Mouse (Mus musculus): ENCODE measurements around the gene Tmem63a. TPM values are rescaled to one million over a fixed set of nuclear protein-coding genes. Genes with fewer than 3 reads are reported as not detected.
"Not testable (repeated sequence)": the region's sequence is repeated elsewhere in the genome, so short reads cannot be mapped to it uniquely, and the experiment has no call there.

Gene Tmem63a
- total RNA-seq, 2 experiments from 2014 or later, result 18.1 to 19.6 TPM

DNA sequence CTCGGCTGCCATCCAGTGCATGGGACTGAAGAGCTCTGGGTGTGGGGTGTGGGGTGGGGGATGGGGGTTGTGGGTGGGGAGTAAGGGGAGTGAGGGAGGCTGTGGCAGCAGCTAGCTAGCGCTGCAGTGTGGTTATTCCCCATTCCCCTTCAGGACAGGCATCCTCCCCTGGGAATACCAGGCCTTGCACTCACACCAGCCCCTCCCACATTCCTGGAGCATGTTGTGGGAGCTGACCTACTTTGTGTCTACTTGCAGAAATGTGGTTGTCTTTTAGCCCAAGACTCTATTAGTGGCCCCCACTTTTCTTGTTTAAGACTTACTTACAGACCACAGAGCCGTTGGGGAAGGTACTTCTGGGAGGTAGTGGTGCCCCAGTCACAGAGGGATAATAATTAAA, 24.4 kb downstream of the Tmem63a start:
- no peak for DNase-seq

DNA sequence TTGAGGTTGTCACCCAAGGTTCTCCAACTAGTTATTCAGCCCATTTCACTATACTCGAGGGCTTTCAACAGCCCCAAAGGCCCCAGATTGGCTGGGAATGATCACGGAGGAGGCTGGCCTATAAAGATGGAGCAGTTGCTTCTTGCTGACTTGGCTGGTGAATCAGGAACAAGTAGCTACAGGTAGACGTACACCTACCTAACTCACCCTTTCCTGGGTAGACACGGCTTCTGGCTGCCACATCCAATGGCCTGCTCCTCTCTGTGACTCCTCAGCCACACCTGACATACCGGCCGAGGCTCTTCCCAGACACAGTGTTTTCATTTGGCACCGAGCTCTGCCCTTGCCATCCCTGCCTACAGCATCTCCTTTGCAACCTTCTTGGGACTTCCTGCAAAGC, 25.1 kb downstream of the Tmem63a start:
- DNase-seq, result no peak

DNA sequence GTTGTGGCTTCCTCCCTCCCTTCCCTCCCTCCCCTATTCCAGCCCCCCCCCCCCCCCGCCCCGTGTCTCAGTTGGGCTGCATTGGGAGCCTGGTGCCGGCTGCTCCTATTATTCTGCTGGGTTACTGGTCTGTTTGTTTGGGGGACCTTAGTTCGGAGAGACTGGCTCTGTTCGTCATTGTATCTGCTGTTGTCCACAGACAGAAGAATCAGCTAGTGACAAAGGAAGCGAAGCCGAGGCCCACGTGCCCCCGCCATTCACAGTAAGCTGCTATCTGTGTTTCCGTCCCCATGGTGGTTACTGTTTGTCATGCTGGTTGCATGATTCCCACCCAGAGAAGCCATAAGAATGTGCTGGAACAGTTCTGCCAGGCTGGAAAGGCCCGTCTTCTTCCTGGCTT, 30.8 kb downstream of the Tmem63a start:
- DNase-seq, result no peak

DNA sequence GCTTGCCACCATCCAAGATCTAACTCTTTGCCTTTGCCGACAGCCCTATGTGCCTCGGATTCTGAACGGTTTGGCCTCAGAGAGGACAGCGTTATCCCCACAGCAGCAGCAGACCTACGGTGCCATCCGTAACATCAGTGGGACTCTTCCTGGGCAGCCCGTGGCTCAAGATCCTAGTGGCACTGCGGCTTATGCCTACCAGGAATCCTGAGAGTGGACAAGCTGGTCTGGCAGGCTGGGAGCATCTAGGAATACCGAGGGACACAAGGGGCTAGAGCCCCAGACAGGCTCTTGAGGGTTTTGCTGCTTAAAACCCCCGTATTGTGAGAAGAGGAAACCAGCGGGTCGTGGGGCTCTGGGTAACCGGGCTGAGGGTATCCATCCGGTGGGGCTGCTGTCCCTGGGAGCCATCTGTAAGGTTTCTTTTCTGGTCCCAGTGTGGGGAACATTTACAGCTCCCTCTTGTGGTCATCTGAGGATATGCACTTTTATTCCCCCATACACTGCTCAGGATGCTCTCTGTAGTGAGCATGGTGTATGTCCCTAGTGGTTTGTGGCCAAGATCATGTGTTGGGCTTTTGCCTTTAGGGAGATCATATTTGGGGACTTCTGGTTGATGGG, 32.1 kb downstream of the Tmem63a start:
- peak in 1 of 2 experiments; percentile 21 for DNase-seq

DNA sequence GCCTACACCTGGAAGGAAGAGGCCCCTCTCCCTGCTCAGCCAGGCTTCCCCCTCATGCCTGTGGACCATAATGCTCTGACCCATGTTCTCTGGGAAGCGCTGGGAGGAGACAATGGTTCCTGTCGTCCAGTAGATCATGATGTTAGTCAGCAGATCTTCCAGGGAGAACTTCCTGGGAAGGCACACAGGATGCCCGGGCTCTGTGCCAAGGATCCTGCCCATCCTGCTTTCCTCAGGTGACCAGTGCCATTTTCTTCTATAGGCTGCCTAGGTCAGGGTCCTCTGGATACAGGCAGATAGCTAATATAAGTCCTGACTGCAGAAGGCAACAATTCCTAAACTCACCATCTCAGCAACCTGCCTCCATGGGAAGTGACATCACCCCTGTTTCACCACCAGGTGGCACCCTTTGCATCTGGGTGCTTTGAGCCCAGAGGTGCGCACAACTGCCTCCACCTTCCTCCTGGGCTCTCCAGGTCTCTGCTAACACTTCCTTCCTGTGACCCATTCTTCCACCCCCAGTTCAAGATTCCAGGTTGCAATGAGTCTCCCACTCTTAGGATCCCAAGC, 34.1 kb downstream of the Tmem63a start:
- DNase-seq, result no peak

DNA sequence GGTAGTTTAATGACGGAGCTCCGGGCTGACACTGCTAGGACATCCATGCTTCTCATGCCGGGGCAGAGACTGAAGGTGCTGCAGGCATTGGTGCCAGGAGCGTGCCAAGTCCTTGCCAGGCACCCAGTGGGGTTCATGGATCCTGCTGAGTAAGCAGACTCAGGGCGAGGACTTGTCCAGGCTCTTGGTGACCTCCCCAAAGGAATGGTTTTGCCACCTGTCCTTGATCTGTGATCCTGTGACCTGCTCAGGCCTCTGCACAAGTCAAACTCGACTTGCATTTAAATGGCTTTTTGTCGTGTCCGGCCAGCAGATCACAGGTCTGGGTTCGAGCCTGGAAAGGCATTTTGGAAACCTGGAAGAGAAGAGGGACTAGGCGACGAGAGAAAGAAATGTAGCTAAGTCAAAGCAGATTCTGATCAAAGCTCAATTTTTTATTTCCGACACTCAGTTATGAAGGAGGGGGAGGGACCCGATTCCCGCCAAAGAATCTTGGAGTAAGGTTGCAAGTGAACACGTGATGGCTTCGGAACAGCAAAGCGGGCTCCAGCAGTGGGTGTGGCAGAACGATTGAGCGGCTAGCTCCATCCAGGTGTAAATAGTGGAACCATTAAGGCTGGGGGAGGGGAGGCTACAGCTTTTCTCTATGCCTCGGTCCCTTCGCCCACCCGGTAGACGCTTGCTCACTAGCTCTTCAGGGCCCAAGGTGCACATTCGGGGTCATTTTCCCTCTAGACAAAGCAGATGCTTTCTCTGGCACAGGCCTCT, 37.5 kb downstream of the Tmem63a start:
- no peak for DNase-seq

DNA sequence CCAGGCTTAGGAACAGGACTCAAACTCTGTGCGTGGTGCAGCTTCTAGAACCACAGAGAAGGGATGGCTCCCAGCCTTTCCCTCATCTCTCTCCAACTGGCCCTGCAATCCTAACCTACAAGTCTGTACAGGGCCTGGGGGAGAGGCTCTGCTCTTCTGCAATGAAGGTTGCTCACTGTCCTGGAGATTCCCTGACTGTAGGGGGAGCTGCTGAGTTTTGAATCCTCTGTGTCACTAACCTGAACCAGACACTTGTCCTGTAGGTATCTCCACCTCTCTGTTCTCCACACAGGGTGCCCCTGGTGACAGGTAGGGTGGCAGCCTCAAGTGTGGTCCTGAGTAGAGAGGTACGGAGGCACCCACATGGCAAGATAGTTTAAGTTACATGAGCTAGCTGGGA, 38.3 kb downstream of the Tmem63a start:
- DNase-seq, result no peak

DNA sequence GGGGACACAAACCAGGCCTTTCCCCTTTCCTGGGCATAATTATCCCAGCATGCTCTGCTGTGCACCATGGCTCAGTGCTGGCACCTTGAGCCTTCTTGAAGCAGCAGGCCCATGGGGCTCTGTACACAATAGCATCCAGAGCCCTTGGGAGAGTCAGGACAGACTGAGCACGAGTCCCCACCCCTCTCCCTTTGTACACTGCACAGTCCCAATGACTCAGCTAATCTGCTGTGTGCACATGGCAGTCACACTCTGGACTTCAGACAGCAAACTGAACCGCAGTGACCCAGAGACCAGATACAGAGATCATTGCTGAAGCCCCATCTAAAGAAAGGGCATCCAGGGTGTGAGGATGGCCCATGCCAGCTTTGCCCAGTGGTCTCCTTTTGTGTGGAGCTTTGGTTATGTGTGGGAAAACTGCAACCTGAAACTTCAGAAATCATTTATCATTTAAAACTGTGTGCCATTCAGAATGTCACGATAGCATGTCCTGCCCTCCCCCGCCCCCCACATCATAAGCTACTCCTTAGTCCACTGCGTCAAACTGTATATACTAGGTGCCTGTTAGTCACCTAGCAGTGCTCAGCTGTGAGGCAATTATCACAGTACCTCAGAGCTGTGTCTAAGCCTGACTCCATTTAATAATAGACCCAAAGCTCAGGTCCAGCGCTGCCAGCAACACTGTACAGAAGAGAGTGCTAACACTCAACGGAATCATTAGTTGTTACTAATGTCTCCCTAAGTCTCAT, 39.3 kb downstream of the Tmem63a start:
- DNase-seq, result not testable (repeated sequence)

DNA sequence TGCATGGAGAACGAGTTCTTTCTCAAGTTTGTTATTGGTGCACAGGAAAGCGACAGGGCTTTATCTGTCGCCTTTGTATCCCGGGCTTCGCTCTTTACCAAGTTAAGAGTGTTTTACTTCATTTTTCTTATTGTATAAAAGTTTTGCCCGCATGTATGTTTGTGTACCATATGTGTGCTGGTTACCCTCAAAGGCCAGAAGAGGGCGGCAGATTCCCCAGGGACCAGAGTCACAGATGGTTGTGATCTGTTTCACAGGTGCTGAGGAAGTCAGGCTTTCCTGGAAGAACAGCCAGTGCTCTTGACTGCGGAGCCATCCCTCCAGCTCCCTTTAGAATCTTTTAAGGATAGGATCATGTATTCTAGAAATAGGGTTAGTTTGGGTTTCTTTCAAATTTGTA, 44.6 kb downstream of the Tmem63a start:
- DNase-seq, result no peak

DNA sequence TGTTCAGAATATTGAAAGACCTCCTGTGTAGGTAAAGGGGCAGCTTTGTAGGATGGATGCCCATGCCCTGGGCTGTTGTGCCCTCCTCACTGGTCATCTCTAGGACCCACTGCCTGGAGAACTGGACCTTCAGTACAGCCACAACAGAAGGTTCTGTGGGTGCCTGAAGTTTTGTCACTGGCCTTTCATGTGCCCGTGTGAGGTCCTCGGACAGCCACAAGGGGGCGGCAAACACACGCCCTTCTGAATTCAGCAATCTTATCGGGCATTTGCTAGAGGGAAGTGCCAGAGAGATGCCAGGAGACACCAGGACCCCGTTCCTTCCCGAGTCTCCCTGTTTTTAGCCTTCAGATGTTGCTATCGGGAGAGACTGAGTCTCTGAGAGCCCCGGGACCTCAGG, 45.6 kb downstream of the Tmem63a start:
- peak; percentile 68 to 75 for DNase-seq

DNA sequence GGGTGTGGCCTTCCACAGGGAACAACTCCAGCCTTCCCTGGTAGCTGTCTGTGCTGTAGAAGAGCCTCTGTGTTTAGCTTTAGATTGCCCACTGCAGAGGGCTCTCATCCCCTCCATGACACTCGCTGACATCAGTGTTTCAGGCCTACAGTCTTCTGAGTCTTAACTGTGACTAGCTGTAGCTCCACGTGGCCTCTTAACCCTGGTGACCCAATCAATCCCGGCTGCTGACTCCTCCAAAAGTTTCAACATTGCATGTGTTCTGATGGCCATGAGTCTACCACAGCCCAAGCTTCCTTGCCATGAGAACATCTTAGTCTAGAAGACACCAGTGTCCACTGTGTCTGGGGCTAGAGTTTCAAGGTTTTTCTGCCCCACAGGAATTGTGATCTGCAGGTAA, 48.5 kb downstream of the Tmem63a start:
- DNase-seq, result no peak

DNA sequence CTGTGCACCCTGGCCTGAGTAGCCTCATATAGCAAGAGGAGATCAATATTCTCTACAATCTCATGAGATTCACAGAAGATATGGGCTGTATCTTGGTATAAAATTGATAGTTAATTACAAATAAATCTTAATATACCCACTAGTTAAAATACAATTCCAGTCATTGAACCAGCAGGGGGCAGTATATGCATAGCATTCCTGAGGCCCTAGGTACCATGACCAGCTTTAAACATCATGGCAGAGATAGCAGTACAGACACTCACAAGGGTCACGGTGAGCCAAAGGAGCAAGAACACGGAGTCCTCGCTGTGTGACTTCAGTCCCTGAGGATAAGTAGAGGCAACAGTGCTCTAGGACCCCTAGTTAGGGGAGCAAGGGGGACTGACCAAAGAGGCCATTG, 50.0 kb downstream of the Tmem63a start:
- peak; percentile 14 to 24 for DNase-seq

DNA sequence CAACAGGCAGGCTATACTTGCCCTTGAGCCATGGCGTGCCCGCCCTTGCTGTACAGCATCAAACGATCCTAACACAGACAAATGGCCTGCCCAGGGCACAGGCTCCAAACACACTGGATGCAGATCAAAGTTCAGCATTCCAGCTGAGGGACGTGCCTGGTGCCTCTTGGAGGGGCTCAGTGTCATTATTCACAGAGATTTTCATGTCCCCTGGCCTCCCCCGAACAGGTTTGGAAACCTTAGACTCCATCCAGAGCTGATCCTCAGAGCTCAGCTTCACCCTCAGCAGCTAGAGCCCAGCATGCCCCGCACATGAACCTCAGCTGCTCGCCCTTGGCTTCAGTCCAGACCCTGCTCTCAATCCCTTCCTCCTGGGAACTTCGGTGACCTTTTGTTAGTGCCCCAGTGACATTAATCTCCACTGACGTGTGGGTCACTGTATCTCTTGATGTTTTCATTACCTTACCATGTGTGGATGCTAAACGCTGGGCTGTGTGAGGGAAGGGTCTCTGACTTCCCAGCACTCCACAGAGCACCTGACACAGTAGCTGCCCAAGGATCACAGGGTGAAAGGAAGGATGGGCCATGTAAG, 58.5 kb downstream of the Tmem63a start:
- no peak for DNase-seq

DNA sequence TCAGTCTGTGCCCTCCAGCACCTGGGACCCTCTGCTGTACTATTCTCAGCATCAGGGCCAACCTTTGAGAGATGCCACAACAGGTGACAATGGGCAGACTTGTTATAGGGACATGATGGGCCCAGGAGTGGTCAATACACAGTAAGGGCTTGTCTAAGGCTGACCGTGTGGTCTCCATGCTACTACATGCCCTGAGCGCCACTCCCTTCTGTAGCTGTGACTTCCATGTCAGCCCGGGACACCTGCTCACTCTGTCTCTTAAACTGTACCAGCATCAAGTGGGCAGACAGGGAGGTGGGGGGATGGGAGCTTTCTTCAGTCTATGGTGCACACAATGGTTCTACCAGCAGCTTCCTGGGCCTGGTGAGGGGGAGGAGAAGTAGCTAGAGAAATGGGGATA, 59.1 kb downstream of the Tmem63a start:
- no peak for DNase-seq

DNA sequence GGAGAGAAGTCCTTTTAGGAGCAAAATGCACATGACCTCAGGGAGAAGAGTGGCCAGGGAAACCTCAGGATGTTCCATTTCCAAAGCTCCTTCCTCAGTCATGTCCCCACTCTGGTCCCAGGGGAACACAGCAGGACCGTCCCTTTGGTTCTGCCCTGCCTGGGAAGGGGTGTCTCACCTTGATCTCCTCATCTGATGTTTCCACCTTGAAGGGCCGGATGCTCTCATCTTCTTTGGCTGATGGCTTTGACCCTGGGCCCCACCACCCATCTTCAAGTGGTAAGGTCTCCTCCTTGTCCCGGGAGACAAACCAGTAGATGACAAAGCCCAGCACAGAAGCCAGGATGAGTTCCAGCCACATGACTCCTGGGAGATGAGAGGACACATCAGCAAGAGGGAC, 59.5 kb downstream of the Tmem63a start:
- no peak for DNase-seq

DNA sequence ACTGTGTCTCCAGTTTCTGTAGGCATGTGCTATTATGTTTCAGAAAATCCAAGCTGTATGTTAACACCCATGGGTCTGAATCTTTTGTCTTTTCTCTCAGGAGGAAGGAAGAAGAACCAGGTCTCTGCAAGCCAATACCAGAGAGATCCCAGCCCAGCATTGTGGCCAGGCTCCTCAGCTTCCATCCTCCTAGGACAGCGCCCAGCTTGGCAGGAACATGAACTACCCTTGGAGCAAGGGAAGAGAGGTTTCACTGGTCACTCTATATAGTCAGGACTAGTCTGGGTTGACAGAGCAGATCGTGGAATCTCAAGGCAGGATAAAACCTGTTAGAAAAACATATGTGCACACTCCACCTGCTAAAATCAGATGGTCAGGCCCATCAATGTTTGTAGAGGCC, 61.6 kb downstream of the Tmem63a start:
- DNase-seq, result no peak

DNA sequence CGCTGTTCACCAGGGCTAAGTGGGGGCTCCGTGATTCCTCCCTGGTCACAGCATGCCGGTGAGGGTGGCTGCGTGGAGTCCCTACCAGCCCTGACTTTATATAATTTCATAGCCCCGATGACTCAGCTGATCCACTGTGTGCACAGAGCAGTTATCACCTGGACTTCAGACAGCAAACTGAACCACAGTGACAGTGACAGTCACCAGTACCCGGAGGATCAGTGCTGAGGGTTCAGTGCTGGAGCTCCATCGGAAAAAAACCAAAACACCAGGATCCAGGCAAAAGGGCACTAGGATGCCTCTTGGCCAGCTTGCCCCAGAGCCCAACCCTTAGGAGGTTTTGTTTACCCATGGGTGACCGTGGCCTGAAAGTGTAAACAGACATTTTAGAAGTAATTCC, 63.2 kb downstream of the Tmem63a start:
- DNase-seq, result no peak

DNA sequence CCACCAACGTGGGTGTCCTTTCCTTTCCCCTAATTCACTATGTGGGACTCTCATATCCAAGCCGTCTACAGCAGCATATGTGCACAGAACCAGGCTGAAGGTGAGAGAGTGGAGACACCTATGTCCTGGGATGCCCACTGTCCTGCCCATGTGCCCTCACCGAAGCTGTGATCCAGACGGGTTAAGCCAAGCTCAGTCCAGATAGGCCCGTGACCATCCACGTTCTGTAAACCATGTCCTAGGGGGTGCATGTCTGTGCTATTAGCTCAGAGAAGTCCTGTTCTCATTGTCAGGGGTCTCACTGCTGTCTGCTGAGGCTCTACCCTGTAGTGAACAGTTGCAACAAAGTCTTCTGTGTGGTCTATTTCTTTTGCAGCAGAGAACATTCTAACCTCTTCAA, 65.7 kb downstream of the Tmem63a start:
- DNase-seq, result no peak

DNA sequence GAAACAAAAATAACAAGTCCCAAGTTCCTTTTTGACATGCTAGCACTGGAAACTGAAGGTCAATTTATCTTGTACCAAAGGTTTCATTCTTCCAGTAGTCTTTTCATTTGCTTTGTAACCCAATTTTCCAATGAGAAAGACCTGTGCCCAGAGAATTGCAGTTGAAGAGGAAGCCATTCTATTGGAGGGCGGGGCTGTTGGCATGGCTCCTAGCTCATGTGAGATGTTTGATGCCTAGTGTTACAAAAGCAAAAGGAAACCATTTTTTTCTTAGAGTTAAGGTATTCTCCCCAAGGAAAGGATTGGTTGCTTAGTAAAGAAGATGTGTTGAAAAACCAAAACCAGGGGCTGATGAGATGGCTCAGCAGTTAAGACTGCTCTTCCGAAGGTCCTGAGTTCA, 66.1 kb downstream of the Tmem63a start:
- DNase-seq, result no peak

DNA sequence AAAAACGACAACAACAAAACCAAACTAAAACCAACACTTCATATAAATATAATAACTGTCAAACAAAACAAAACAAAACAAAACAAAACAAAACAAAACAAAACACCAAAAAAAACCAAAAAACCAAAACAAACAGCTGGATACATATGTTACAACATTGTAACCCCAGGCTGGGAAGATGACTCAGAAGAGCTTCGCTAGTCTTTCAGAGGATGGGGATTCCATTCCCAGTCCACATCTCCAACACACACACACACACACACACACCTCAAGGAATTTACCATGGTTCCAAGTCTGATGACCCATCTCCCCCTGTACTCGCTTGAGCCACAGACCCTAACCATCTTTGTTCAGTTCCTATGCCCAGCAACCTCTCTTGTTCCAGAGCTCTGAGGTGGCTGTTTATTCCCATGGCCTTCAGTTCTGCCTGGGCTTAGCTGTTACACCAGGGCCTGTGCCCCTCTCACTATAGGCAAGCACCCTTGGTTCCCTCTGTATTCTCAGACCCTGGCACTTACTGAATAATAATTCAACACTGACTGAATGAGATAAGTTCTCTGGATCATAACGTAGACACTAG, 67.0 kb downstream of the Tmem63a start:
- DNase-seq, result no peak

DNA sequence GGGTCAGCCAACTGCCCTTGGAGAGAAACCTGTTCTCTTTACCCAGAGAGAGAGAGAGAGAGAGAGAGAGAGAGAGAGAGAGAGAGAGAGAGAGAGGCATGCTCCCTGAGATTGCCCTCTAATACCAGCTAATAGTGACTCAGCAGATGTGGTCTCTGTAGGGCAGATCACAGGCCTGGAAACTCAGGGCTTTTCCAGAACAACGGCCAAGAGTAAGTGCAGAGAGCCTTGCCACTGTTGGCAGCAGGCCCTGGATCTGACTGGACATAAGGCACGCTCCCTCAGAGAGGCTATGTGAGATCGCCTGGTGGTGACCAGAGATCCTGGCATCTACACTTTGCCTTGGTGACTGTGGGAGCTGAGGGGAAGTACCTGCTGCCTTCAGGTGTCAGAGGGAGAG, 67.6 kb downstream of the Tmem63a start:
- DNase-seq, result no peak

DNA sequence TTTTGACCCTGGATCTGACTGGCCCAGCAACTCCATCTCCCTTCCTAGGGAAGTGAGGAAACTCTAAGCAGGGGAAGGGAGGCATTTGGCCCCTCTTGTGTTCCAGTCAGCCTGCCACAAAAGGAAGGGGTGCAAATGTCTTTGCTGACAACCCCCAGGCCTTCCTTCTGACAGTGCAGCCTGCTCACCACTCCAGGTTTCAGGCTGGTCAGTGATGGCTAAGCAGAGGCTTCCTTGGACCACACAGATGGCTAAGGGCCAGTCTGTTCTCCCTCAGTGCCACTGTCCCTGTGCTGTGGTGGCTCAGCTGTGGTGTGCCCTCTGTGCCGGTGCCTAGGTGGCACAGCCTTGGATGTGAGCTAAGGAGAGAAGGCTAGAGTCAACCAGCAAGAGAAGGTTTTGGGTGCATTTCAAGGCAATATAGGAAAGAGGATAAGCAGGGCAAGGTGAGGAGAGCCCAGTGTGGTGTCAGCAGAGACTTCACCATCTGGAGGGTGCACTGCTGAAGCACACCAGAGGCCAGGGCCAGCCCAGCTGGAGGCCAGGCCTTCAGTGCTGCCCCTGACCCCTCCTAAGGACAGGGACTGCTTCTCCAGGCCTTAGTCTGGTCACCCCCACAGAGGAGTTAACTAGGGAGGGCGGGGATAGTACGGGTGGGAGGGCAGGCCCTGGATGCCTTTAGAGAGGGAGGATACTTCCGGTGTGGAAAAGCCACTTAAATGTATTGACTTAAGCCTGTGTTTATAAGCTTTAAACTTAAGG, 68.2 kb downstream of the Tmem63a start:
- no peak for DNase-seq
